Mouse (Mus musculus) intestine, embryonic 16.5 days (tissue): ENCODE results near the gene Gna13. TPM values are rescaled to one million over a fixed set of nuclear protein-coding genes. Genes with fewer than 3 reads are reported as not detected.
"Not testable (repeated sequence)": the region's sequence is repeated elsewhere in the genome, so short reads cannot be mapped to it uniquely, and the experiment has no call there.

Experiments used
- ATAC-seq: fragments of 200-750 bp; cut with Nextera tagmentation; 2 replicates; pipeline ENCODE4 v1.8.0; 2017; ENCODE audit warnings: moderate TSS enrichment, moderate library complexity
- H3K27ac ChIP-seq: fragments of 300-500 bp; sonication (generic); 2 replicates; pipeline ENCODE4 v1.5.1; 2014; ENCODE audit warnings: mild to moderate bottlenecking, low read length
- H3K27me3 ChIP-seq: fragments of 300-500 bp; sonication (generic); replicated peaks from 2 replicates; pipeline ENCODE4 v1.6.1; 2014; ENCODE audit warnings: low read length, control low read depth, mixed read lengths; ENCODE audit not compliant: control insufficient read depth, insufficient read depth
- H3K36me3 ChIP-seq: fragments of 300-500 bp; sonication (generic); 2 replicates; pipeline ENCODE4 v1.6.1; 2014; ENCODE audit warnings: low read length, control low read depth; ENCODE audit not compliant: control insufficient read depth, insufficient read depth
- H3K4me1 ChIP-seq: fragments of 300-500 bp; sonication (generic); 2 replicates; pipeline ENCODE4 v1.6.1; 2014; ENCODE audit warnings: low read length, control low read depth, mixed read lengths; ENCODE audit not compliant: control insufficient read depth, insufficient read depth
- H3K4me2 ChIP-seq: fragments of 300-500 bp; sonication (generic); 2 replicates; pipeline ENCODE4 v1.6.1; 2014; ENCODE audit warnings: low read depth, low read length, control low read depth
- H3K4me3 ChIP-seq: fragments of 300-500 bp; sonication (generic); 2 replicates; pipeline ENCODE4 v1.5.1; 2014; ENCODE audit warnings: mild to moderate bottlenecking, low read length
- H3K9ac ChIP-seq: fragments of 300-500 bp; sonication (generic); 2 replicates; pipeline ENCODE4 v1.6.1; 2014; ENCODE audit warnings: low read depth, low read length
- H3K9me3 ChIP-seq: fragments of 300-500 bp; sonication (generic); 2 replicates; pipeline ENCODE4 v1.6.1; 2016; ENCODE audit warnings: low read length, control low read depth; ENCODE audit not compliant: control insufficient read depth
- WGBS: fragments of 180-500 bp; shearing (Covaris S2); extraction: QIAGEN DNeasy Blood & Tissue Kit; methylation state at CpG from one replicate; pipeline ENCODE4 v1.1.7; 2014; 5-methylcytosine and 5-hydroxymethylcytosine counted together
- polyA plus RNA-seq: library from polyadenylated mRNA; unstranded; fragments of >200 nt; fragmentation: Nextera tagmentation; extraction: Ambion mirVana; gene quantifications from 2 replicates; pipeline ENCODE4 v1.2.1, GENCODE M21; 2015

Gna13 gene
- polyA plus RNA-seq, 1 experiment from 2014 or later: 36.1 TPM

DNA sequence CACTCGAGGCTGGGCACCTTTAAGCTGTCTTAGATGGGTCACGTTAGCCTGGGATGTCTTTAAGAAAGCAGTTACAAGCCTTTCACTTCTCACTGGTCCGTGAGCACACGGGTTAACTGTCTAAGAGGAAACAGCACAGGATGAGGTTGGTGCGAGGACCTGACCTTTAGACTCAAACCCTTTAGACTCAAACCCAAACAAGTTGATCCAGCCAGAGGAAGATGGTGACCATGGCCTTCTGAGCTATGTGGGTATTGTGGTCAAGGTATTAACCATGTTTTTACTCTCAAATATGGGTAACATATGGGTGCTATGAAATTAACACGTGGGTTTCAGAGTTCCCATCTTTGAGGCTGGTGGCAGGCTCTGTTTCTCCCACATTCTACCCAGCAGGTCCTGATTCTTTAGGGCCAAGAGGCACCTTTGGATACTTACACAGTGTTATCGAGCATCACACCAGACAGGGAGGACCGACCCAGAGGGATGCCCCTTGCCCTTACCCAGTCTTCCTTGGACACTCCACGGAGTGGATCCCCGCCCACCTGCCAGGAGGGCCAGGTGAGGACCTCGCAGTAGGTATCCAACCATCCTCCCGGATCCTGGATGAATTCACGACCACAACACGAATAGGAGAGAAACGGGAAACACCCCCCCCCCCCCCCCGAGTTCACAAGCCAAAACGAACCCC, 31.8 kb upstream of the Gna13 start:
- peak overlapping the region; percentile 77 for H3K4me2 ChIP-seq
- peaks cover 8% of the 10 kb centered on the region for H3K4me1 ChIP-seq
- H3K9me3 ChIP-seq: no peaks in the 10 kb centered on the region
- ATAC-seq: peak; percentile 60
- H3K27me3 ChIP-seq: no peaks in the 10 kb centered on the region
- WGBS: 32% methylated on average over 17 of the region's 17 CpGs
- no peak overlapping the region for H3K9ac ChIP-seq
- no peak overlapping the region for H3K27ac ChIP-seq
- no peaks in the 10 kb centered on the region for H3K36me3 ChIP-seq
- no peak overlapping the region for H3K4me3 ChIP-seq

DNA sequence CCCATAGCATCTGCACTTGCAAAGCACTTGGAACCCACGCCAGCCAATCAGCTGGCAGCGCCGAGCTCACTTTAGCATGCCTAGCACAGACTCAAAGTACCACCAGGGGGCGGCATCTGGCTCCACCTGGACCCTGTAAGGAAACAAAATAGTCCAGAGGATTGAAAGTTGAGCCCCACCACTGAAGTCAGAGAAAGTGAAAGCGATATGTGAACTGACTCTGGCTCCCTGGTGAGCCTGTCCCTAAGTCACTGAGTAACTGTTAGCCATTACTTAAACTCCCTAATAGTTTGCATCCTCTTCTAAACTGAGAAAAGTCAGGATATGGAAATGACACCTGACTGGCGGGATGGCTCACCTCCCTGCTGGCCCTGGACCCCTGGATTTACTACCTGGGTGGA, 31.2 kb upstream of the Gna13 start:
- WGBS: 5% methylated on average over 6 of the region's 6 CpGs
- H3K4me2 ChIP-seq: peak overlapping the region; percentile 77
- no peaks in the 10 kb centered on the region for H3K9me3 ChIP-seq
- peaks cover 8% of the 10 kb centered on the region for H3K4me1 ChIP-seq
- H3K4me3 ChIP-seq: peak overlapping the region; percentile 52
- peak overlapping the region; percentile 63 for H3K9ac ChIP-seq
- H3K36me3 ChIP-seq: no peaks in the 10 kb centered on the region
- H3K27ac ChIP-seq: no peak overlapping the region
- peak; percentile 96 for ATAC-seq
- H3K27me3 ChIP-seq: no peaks in the 10 kb centered on the region

DNA sequence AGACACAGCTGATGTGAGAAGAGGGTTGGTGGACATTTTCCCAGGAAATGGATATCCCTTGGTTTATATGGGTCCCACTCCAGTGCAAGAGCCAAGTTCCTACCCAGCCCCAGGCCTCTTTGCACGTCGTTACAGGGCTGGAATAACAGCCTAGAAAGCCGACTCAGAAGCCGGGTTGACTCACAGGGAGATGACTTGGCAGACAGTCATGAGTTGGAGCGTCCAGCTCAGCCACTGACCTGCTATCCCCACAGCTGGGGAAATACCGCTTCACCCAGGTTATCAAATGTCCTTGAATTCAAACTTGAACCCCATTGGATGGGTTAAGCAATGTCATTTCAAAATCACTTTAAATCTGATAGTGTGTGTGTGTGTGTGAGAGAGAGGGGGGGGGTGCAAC, 29.9 kb upstream of the Gna13 start:
- H3K27me3 ChIP-seq: no peaks in the 10 kb centered on the region
- H3K4me2 ChIP-seq: no peak overlapping the region
- no peak for ATAC-seq
- no peaks in the 10 kb centered on the region for H3K9me3 ChIP-seq
- no peaks in the 10 kb centered on the region for H3K36me3 ChIP-seq
- no peak overlapping the region for H3K9ac ChIP-seq
- no peak overlapping the region for H3K4me3 ChIP-seq
- WGBS: 74% methylated on average over 6 of the region's 6 CpGs
- peaks cover 8% of the 10 kb centered on the region for H3K4me1 ChIP-seq
- H3K27ac ChIP-seq: no peak overlapping the region

DNA sequence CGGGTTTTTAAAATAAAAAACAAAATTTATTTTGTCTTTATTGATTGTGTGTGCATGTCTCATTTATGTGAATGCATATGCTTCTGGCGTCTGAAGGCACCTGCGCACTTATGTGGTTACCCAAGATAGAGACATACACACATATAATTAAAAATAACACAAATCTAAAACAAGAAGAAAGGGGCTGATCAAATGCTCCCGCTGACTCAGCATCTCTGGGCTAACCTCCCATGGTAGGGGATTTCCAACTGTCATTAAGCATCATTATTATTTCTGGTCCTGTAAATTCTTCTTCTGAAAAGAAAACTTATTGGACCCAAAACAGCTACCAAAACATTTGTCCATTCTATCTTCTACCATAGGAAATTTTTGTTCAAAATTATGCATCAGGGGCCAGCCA, 27.9 kb upstream of the Gna13 start:
- Histone ChIP-seq H3K9ac (no peak overlapping the region), H3K9me3 (no peaks in the 10 kb centered on the region), H3K4me1 (peaks cover 8% of the 10 kb centered on the region), H3K4me2 (no peak overlapping the region), H3K27me3 (no peaks in the 10 kb centered on the region), H3K4me3 (no peak overlapping the region), H3K27ac (no peak overlapping the region), H3K36me3 (no peaks in the 10 kb centered on the region)
- WGBS: 88% methylated on average over 4 of the region's 4 CpGs
- no peak for ATAC-seq

DNA sequence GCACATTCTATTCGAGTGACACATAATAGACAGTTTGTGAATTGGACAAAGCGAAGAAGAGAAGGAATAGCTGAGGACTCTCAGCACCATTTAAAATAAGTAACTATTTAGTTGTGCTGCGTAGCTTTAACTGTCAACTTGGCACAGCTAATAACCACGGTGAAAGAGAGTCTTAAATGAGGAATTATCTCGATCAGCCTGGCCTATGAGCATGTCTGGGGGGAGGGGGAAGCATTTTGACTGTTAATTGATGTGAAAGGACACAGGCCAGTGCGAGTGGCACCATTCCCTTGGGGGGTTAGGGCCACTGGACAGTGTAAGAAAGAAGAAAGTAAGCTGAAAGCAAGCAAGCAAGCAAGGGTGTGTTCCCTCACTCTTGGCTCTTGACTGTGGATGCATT, 26.7 kb upstream of the Gna13 start:
- Histone ChIP-seq H3K27ac (no peak overlapping the region), H3K9me3 (no peaks in the 10 kb centered on the region), H3K9ac (no peak overlapping the region), H3K4me1 (peaks cover 13% of the 10 kb centered on the region), H3K4me2 (no peak overlapping the region), H3K27me3 (no peaks in the 10 kb centered on the region), H3K4me3 (no peak overlapping the region), H3K36me3 (no peaks in the 10 kb centered on the region)
- 61% methylated on average over 6 of the region's 6 CpGs for WGBS
- no peak for ATAC-seq

DNA sequence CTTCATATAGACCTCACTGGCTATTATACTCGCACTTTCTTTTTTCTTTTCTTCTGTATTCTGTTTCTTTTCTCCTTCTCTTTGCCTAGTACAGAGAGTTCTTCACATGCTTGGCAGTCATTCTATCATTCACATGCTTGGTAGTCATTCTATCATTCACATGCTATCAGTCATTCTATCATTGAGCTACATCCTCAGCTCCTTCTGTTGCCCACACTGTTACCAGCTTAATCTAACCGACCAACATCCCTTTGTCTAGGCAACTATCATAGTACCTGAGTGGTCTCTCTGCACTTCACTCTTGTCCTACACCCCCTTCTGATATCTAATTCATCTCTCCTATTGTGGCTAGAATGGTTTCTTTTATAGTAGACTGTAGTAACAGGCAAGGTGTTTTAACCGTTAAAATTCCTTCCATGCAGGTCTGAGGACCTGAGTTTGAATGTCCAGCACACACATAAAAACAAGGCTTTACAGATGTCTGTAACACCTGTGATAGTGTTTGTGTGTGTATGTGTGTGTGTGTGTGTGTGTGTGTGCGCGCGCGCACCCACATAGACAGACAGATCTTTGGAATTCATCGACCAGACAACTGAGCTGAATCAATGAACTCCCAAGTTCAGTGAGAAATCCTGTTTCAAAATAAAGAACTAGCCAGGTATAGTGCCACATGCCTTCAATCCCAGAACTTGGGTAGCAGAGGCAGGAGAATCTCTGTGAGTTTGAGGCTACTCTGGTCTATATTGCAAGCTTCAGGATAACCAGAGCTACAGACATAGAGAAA, 23.3 kb upstream of the Gna13 start:
- peaks cover 13% of the 10 kb centered on the region for H3K4me1 ChIP-seq

DNA sequence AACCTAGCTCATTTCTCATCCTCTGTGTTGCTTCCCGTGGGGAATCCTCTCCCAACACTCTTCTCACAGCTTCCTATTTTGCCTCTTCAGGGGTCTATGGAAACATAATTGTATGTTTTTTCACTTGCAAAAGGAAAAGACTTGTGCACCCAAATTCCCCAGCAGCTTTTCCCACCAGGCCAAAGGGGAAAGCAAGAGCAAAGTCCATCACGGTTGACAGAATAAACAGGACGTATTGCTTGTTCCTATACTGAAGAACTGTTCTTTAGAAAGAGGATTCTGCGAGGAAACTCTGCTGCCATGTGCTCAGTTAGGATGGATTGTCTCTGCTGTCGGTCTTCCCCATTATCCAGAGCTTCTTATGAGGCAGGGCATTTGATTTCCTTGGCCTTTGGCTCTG, 22.1 kb upstream of the Gna13 start:
- no peak overlapping the region for H3K9ac ChIP-seq
- no peaks in the 10 kb centered on the region for H3K27me3 ChIP-seq
- H3K27ac ChIP-seq: no peak overlapping the region
- no peak for ATAC-seq
- H3K4me3 ChIP-seq: no peak overlapping the region
- no peaks in the 10 kb centered on the region for H3K9me3 ChIP-seq
- H3K4me2 ChIP-seq: no peak overlapping the region
- H3K4me1 ChIP-seq: peaks cover 19% of the 10 kb centered on the region
- WGBS: 40% methylated on average over 5 of the region's 5 CpGs
- no peaks in the 10 kb centered on the region for H3K36me3 ChIP-seq

More for the DNA sequence above, 23.3 kb upstream of the Gna13 start:
- Histone ChIP-seq H3K4me3 (no peak overlapping the region), H3K36me3 (no peaks in the 10 kb centered on the region), H3K9me3 (no peaks in the 10 kb centered on the region), H3K27me3 (no peaks in the 10 kb centered on the region), H3K9ac (no peak overlapping the region), H3K27ac (no peak overlapping the region), H3K4me2 (no peak overlapping the region)
- ATAC-seq: no peak
- WGBS: 93% methylated on average over 8 of the region's 8 CpGs

DNA sequence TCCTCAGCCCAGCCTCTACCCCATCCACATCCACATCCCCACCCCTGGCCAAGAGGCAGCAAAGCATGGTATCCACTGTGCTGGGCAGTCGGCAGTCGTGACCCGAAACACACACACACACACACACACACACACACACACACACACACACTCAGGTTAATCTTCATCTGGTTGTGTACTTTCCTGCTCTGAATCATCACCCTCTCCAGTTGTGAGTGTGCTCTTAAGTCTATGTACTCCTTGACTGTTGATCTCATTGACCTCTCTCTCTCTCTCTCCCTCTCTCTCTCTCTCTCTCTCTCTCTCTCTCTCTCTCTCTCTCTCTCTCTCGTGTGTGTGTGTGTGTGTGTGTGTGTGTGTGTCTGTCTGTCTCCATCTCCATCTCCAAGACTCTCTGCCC, 20.0 kb upstream of the Gna13 start:
- H3K4me3 ChIP-seq, H3K36me3 ChIP-seq, H3K27ac ChIP-seq, H3K9me3 ChIP-seq, H3K27me3 ChIP-seq, H3K9ac ChIP-seq, ATAC-seq, H3K4me2 ChIP-seq: not testable (repeated sequence)
- H3K4me1 ChIP-seq: peaks cover 35% of the 10 kb centered on the region
- 100% methylated on average over 3 of the region's 4 CpGs for WGBS

DNA sequence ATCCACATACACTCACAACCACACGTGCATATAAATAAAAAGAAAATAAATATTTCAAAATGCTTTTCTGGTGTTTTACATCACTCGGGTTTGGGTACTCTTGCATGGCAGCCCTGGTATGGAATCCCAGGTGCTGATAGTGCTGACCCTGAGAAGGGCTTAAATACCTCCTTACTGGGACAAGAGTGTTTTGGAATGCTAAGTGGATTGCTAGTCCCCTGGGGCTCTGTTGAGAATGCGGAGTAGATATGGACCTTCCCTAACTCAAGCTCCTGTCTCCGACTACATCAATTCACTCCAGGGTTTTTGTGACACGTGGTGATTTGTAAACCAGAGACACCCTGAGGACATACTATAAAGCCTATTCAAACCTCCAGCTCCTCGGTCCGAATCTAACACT, 19.1 kb upstream of the Gna13 start:
- H3K4me3 ChIP-seq: no peak overlapping the region
- no peaks in the 10 kb centered on the region for H3K27me3 ChIP-seq
- H3K9me3 ChIP-seq: no peaks in the 10 kb centered on the region
- no peak overlapping the region for H3K4me2 ChIP-seq
- 0 out of 2 replicates have a peak overlapping the region, but pooled peaks have one; percentile 12 for H3K9ac ChIP-seq
- ATAC-seq: no peak
- 48% methylated on average over 7 of the region's 7 CpGs for WGBS
- peak overlapping the region; percentile 84 for H3K27ac ChIP-seq
- H3K4me1 ChIP-seq: peaks cover 44% of the 10 kb centered on the region
- no peaks in the 10 kb centered on the region for H3K36me3 ChIP-seq
